Mouse (Mus musculus): ENCODE data around the gene Erich2. TPM values are rescaled to one million over a fixed set of nuclear protein-coding genes. Genes with fewer than 3 reads are reported as not detected.

Gene Erich2
- polyA plus RNA-seq, 1 experiment = 0.94 TPM

Other genes starting within 250 kb of the Erich2 start
- gene Sp5, start 33.9 kb upstream of the Erich2 start, polyA plus RNA-seq (2012; rRNA removed) = 0.86 and 1.1 TPM in 2 replicates
- 891 and 1,276 TPM in 2 replicates for gene Gad1, start 44.3 kb downstream of the Erich2 start, polyA plus RNA-seq (2012; rRNA removed)
- gene Gorasp2, start 152.8 kb downstream of the Erich2 start, polyA plus RNA-seq (2012; rRNA removed) = 80.5 and 81.2 TPM in 2 replicates
- 0.25 and 0.78 TPM in 2 replicates for gene Gm26558, start 153.3 kb downstream of the Erich2 start, polyA plus RNA-seq (2012; rRNA removed)